Mouse (Mus musculus): ENCODE results near the gene Hipk2. TPM values are rescaled to one million over a fixed set of nuclear protein-coding genes. Genes with fewer than 3 reads are reported as not detected.

Gene Hipk2
- polyA plus RNA-seq, 1 experiment from 2014 or later = 20.4 TPM

GRCm38 (mm10) chr6:38789221-38789810 lies 86.6 kb downstream of the Hipk2 start:
- ATAC-seq (replicated peaks; ENCODE audit: low FRiP score, low read depth) (no peak), DNase-seq (ENCODE audit: low spot score) (no peak)
- no peak for TF ChIP-seq CTCF (IDR thresholded peaks at IDR 0.05; ENCODE audit: low read depth)
- no peaks in the 10 kb centered on the region; the same call in 1 of the 2 replicates for H3K4me1 ChIP-seq (replicated peaks; ENCODE audit: insufficient read depth, low read length)
- 89% methylated on average over 5 of the region's 5 CpGs for WGBS
- H3K4me2 ChIP-seq (ENCODE audit: low read length) = no peak overlapping the region
- no peaks in the 10 kb centered on the region for H3K9me3 ChIP-seq (replicated peaks; ENCODE audit: low read length)
- H3K27ac ChIP-seq = no peak overlapping the region
- H3K36me3 ChIP-seq (ENCODE audit: insufficient read depth, low read length) = 0 out of 2 replicates have a peak, but pooled peaks cover 7% of the 10 kb centered on the region
- H3K9ac ChIP-seq (ENCODE audit: low read depth, low read length) = no peak overlapping the region
- no peaks in the 10 kb centered on the region for H3K27me3 ChIP-seq (ENCODE audit: insufficient read depth, low read length)
- H3K4me3 ChIP-seq (replicated peaks; ENCODE audit: low read depth, low read length) = no peak overlapping the region

- no peak for ATAC-seq (replicated peaks; ENCODE audit: low FRiP score, low read depth)
- 0 out of 2 replicates have a peak, but pooled peaks cover 3% of the 10 kb centered on the region for H3K36me3 ChIP-seq (ENCODE audit: insufficient read depth, low read length)
- H3K27me3 ChIP-seq (ENCODE audit: insufficient read depth, low read length) = no peaks in the 10 kb centered on the region
- no peak overlapping the region for H3K9ac ChIP-seq (ENCODE audit: low read depth, low read length)
- H3K4me2 ChIP-seq (ENCODE audit: low read length) = no peak overlapping the region
- no peaks in the 10 kb centered on the region; the same call in 1 of the 2 replicates for H3K4me1 ChIP-seq (replicated peaks; ENCODE audit: insufficient read depth, low read length)
- TF ChIP-seq CTCF (IDR thresholded peaks at IDR 0.05; ENCODE audit: low read depth) = no peak
- H3K4me3 ChIP-seq (replicated peaks; ENCODE audit: low read depth, low read length) = no peak overlapping the region
- H3K27ac ChIP-seq = no peak overlapping the region
- H3K9me3 ChIP-seq (replicated peaks; ENCODE audit: low read length) = no peaks in the 10 kb centered on the region
- no peak for DNase-seq (ENCODE audit: low spot score)
- 76% methylated on average over 6 of the region's 6 CpGs for WGBS
Observed at GRCm38 (mm10) chr6:38787811-38788509, 88.0 kb downstream of the Hipk2 start.

GRCm38 (mm10) chr6:38787134-38787533 lies 88.8 kb downstream of the Hipk2 start:
- H3K4me3 ChIP-seq (replicated peaks; ENCODE audit: low read depth, low read length) = no peak overlapping the region
- no peaks in the 10 kb centered on the region for H3K27me3 ChIP-seq (ENCODE audit: insufficient read depth, low read length)
- H3K4me2 ChIP-seq (ENCODE audit: low read length) = no peak overlapping the region
- no peak for ATAC-seq (replicated peaks; ENCODE audit: low FRiP score, low read depth)
- H3K36me3 ChIP-seq (ENCODE audit: insufficient read depth, low read length) = 0 out of 2 replicates have a peak, but pooled peaks cover 3% of the 10 kb centered on the region
- H3K9ac ChIP-seq (ENCODE audit: low read depth, low read length) = no peak overlapping the region
- WGBS = 16% methylated on average over 1 of the region's 1 CpGs
- DNase-seq (ENCODE audit: low spot score) = no peak
- TF ChIP-seq CTCF (IDR thresholded peaks at IDR 0.05; ENCODE audit: low read depth) = no peak
- no peak overlapping the region for H3K27ac ChIP-seq
- H3K9me3 ChIP-seq (replicated peaks; ENCODE audit: low read length) = no peaks in the 10 kb centered on the region
- no peaks in the 10 kb centered on the region; the same call in 1 of the 2 replicates for H3K4me1 ChIP-seq (replicated peaks; ENCODE audit: insufficient read depth, low read length)

DNA sequence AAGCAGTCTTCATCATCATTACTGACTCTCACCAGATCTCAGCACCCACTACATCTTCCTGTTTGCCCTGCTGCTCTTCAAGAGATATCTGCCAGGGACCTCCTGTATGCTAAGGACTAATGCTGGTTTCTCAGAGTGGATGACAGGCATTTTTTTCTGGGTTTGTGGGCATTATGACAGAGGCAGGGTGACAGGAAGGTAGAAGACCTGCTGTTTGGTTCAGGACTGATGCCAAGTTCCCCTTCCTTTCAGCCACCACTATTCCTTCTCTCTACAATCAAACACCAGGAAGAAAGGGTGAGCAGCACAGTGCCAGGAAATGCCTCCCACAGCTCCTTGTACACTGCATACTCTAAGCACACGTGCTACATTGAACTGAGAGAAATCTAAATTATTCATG lies 90.2 kb downstream of the Hipk2 start:
- Histone ChIP-seq H3K27me3 (ENCODE audit: insufficient read depth, low read length) (no peaks in the 10 kb centered on the region), H3K4me1 (replicated peaks; ENCODE audit: insufficient read depth, low read length) (no peaks in the 10 kb centered on the region; the same call in 1 of the 2 replicates), H3K4me2 (ENCODE audit: low read length) (no peak overlapping the region), H3K36me3 (ENCODE audit: insufficient read depth, low read length) (no peaks in the 10 kb centered on the region), H3K27ac (no peak overlapping the region), H3K9me3 (replicated peaks; ENCODE audit: low read length) (no peaks in the 10 kb centered on the region), H3K4me3 (replicated peaks; ENCODE audit: low read depth, low read length) (no peak overlapping the region), H3K9ac (ENCODE audit: low read depth, low read length) (no peak overlapping the region)
- no peak for TF ChIP-seq CTCF (IDR thresholded peaks at IDR 0.05; ENCODE audit: low read depth)
- ATAC-seq (replicated peaks; ENCODE audit: low FRiP score, low read depth) = no peak
- WGBS = 50% methylated on average over 1 of the region's 1 CpGs
- DNase-seq (ENCODE audit: low spot score) = no peak

- DNase-seq (ENCODE audit: low spot score) (no peak), ATAC-seq (replicated peaks; ENCODE audit: low FRiP score, low read depth) (no peak)
- no peaks in the 10 kb centered on the region for H3K27me3 ChIP-seq (ENCODE audit: insufficient read depth, low read length)
- 91% methylated on average over 7 of the region's 7 CpGs for WGBS
- no peaks in the 10 kb centered on the region for H3K4me1 ChIP-seq (replicated peaks; ENCODE audit: insufficient read depth, low read length)
- H3K9ac ChIP-seq (ENCODE audit: low read depth, low read length) = no peak overlapping the region
- no peak overlapping the region for H3K4me2 ChIP-seq (ENCODE audit: low read length)
- TF ChIP-seq CTCF (IDR thresholded peaks at IDR 0.05; ENCODE audit: low read depth) = no peak
- no peaks in the 10 kb centered on the region for H3K9me3 ChIP-seq (replicated peaks; ENCODE audit: low read length)
- H3K4me3 ChIP-seq (replicated peaks; ENCODE audit: low read depth, low read length) = no peak overlapping the region
- H3K27ac ChIP-seq = no peak overlapping the region
- no peaks in the 10 kb centered on the region for H3K36me3 ChIP-seq (ENCODE audit: insufficient read depth, low read length)
Observed at GRCm38 (mm10) chr6:38779411-38779810, 96.6 kb downstream of the Hipk2 start.

- DNase-seq (ENCODE audit: low spot score) (no peak), ATAC-seq (replicated peaks; ENCODE audit: low FRiP score, low read depth) (no peak)
- Histone ChIP-seq H3K9ac (ENCODE audit: low read depth, low read length) (no peak overlapping the region), H3K9me3 (replicated peaks; ENCODE audit: low read length) (no peaks in the 10 kb centered on the region), H3K27me3 (ENCODE audit: insufficient read depth, low read length) (no peaks in the 10 kb centered on the region), H3K27ac (no peak overlapping the region), H3K36me3 (ENCODE audit: insufficient read depth, low read length) (no peaks in the 10 kb centered on the region), H3K4me1 (replicated peaks; ENCODE audit: insufficient read depth, low read length) (no peaks in the 10 kb centered on the region), H3K4me3 (replicated peaks; ENCODE audit: low read depth, low read length) (no peak overlapping the region), H3K4me2 (ENCODE audit: low read length) (no peak overlapping the region)
- TF ChIP-seq CTCF (IDR thresholded peaks at IDR 0.05; ENCODE audit: low read depth) = no peak
Observed at GRCm38 (mm10) chr6:38778887-38779286, 97.1 kb downstream of the Hipk2 start.
